Mouse (Mus musculus): Measurements from ENCODE around the gene Cpne8. TPM values are rescaled to one million over a fixed set of nuclear protein-coding genes. Genes with fewer than 3 reads are reported as not detected.

The Cpne8 gene
- 14.6 and 17.1 TPM in 2 replicates for polyA plus RNA-seq (2012; rRNA removed)

GRCm38 (mm10) chr15:90678985-90679759 lies at the start of gene Cpne8:
Gene Cpne8, minus strand, starts transcription at chr15:90679432.

Data from central nervous system, embryonic 18 days (tissue).